Mouse (Mus musculus) intestine, embryonic 15.5 days (tissue): ENCODE measurements around the gene Tepp. TPM values are rescaled to one million over a fixed set of nuclear protein-coding genes. Genes with fewer than 3 reads are reported as not detected.

Source experiments
- ATAC-seq: fragments of 200-750 bp; cut with Nextera tagmentation; 2 replicates; pipeline ENCODE4 v1.8.0; 2017; ENCODE audit warnings: moderate TSS enrichment, moderate library complexity
- H3K27ac ChIP-seq: fragments of 300-500 bp; sonication (generic); 2 replicates; pipeline ENCODE4 v1.5.1; 2015; ENCODE audit warnings: mild to moderate bottlenecking, inconsistent platforms
- H3K27me3 ChIP-seq: fragments of 300-500 bp; sonication (generic); replicated peaks from 2 replicates; pipeline ENCODE4 v1.6.1; 2015; ENCODE audit warnings: inconsistent platforms
- H3K36me3 ChIP-seq: fragments of 300-500 bp; sonication (generic); 2 replicates; pipeline ENCODE4 v1.6.1; 2015; ENCODE audit warnings: inconsistent platforms
- H3K4me1 ChIP-seq: fragments of 300-500 bp; sonication (generic); replicated peaks from 2 replicates; pipeline ENCODE4 v1.6.1; 2015; ENCODE audit warnings: inconsistent platforms
- H3K4me2 ChIP-seq: fragments of 300-500 bp; sonication (generic); replicated peaks from 2 replicates; pipeline ENCODE4 v1.6.1; 2015; ENCODE audit warnings: mild to moderate bottlenecking, inconsistent platforms
- H3K4me3 ChIP-seq: fragments of 300-500 bp; sonication (generic); replicated peaks from 2 replicates; pipeline ENCODE4 v1.5.1; 2015; ENCODE audit warnings: inconsistent platforms
- H3K9ac ChIP-seq: fragments of 300-500 bp; sonication (generic); 2 replicates; pipeline ENCODE4 v1.6.1; 2015; ENCODE audit warnings: inconsistent platforms
- H3K9me3 ChIP-seq: fragments of 300-500 bp; sonication (generic); 2 replicates; pipeline ENCODE4 v1.6.1; 2016; ENCODE audit warnings: inconsistent platforms
- WGBS: fragments of 180-500 bp; shearing (Covaris S2); methylation state at CpG from one replicate; pipeline ENCODE4 v1.1.7; 2015; 5-methylcytosine and 5-hydroxymethylcytosine counted together
- polyA plus RNA-seq: library from polyadenylated mRNA; unstranded; fragments of >200 nt; fragmentation: Nextera tagmentation; extraction: Ambion mirVana; gene quantifications from 2 replicates; pipeline ENCODE4 v1.2.1, GENCODE M21; 2015

Tepp gene
- polyA plus RNA-seq, 1 experiment from 2014 or later: not detected

DNA sequence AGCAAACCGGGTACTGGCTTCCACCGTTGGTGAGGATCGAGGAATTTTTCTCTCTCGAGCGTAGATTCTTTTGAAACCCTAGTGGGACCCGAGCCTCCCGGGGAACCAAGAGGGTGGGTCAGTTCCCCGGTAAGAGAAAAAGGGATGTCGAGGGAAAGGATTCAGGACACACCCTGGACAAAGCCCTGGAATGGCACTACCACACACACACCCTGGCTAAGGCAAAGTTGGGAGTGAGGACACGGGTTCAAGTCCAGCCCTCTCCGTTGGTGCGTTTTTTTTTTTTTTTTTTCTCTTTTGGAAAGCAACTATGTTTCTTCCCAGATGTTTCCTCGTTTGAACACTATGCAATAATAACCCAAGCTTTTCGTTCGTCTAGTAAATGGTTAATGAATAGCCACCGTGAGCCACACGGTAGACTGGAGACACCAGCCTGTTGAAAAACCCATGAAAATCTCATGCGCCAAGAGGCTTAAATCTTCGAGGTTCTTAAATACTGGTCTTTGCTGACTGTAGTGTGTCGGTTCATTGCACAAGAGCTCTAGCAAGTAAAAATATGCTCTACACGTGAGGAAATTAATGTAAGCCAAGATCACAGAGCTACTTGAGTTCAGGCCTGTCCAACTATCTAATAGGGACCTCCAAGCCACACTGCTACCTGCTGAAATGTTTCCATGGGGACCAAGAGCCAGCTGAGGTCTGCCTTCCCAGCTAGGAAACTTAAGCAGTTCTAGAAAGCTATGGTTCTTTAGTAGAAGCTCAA, 22.3 kb downstream of the Tepp start:
- Histone ChIP-seq H3K4me1 (0 out of 2 replicates have a peak, but pooled peaks cover 14% of the 10 kb centered on the region), H3K27me3 (no peaks in the 10 kb centered on the region), H3K4me3 (peak overlapping the region; percentile 82), H3K36me3 (peaks cover 22% of the 10 kb centered on the region), H3K4me2 (peak overlapping the region; percentile 82), H3K27ac (peak overlapping the region; percentile 99), H3K9ac (peak overlapping the region; percentile 94), H3K9me3 (no peaks in the 10 kb centered on the region)
- WGBS: 19% methylated on average over 21 of the region's 21 CpGs
- peak; percentile 31 for ATAC-seq

DNA sequence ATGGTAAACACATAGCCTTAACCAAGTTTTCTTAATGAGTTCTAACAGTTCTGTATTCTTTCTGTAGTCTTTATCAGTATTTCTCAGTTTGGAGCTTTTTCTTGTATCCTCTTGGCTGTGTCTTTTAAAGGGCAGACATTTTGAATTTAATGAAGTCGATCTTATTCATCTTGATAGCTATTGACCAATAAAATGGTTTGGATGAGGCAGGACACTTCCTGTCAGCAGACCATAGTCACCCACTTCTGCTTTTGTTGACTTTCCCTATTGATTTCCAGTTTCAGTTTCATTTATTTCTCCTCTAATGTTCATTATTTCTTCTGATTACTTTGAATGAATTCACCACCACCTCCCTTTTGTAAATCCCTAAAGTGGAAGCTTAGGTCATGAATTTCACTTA, 25.3 kb downstream of the Tepp start:
- H3K27ac ChIP-seq: no peak overlapping the region
- H3K36me3 ChIP-seq: peaks cover 12% of the 10 kb centered on the region; the same call in 1 of the 2 replicates
- H3K4me2 ChIP-seq: no peak overlapping the region
- H3K27me3 ChIP-seq: no peaks in the 10 kb centered on the region
- H3K9ac ChIP-seq: no peak overlapping the region
- H3K4me1 ChIP-seq: 0 out of 2 replicates have a peak, but pooled peaks cover 5% of the 10 kb centered on the region
- no peaks in the 10 kb centered on the region for H3K9me3 ChIP-seq
- ATAC-seq: no peak
- no peak overlapping the region for H3K4me3 ChIP-seq
- 93% methylated on average over 1 of the region's 1 CpGs for WGBS

DNA sequence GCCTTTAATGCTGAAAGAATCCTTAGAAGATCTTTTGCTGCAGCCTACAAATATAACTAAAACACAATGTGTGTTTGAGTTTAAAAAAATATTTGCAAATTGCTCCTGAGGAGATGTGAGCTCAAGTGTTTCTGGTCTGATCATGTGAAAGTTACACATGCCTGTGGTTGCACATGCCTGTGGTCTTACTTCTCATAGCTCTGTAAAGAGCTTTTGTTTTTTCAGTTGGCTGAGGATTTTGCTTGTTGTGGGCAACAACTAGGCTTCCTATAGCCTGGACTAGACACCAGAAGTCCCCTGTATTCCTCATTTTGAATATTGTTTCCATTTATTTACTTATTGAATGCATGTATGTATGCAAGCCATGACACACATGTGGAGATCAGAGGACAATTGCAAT, 26.0 kb downstream of the Tepp start:
- no peak overlapping the region for H3K9ac ChIP-seq

DNA sequence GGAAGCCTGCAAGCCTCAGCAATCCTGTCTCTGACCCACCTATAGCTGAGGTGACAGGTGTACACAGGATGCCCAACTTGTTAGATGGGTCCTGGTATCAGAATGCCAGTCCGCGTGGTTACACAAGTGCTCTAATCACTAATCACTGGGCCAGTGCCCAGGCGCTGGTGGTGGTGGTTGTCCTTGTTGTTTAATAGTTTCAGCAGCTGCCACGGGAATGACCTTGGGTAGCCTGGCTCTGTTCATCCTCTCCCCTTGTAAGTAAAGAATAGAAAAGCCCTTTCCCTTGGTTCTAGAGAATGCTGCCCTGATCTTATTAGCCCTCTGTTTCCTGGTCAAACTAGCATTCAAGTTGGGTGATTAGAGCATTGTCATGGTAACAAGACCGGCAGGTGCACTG, 31.4 kb downstream of the Tepp start:
- Histone ChIP-seq H3K4me3 (no peak overlapping the region), H3K27me3 (no peaks in the 10 kb centered on the region), H3K27ac (no peak overlapping the region), H3K36me3 (peaks cover 23% of the 10 kb centered on the region), H3K9me3 (no peaks in the 10 kb centered on the region), H3K4me2 (no peak overlapping the region), H3K9ac (no peak overlapping the region), H3K4me1 (no peaks in the 10 kb centered on the region)
- 0 out of 2 replicates have a peak, but pooled peaks have one; percentile 21 for ATAC-seq
- 63% methylated on average over 5 of the region's 5 CpGs for WGBS

More for the DNA sequence above, 26.0 kb downstream of the Tepp start:
- Histone ChIP-seq H3K27me3 (no peaks in the 10 kb centered on the region), H3K4me3 (no peak overlapping the region), H3K4me1 (0 out of 2 replicates have a peak, but pooled peaks cover 3% of the 10 kb centered on the region), H3K36me3 (peaks cover 12% of the 10 kb centered on the region; the same call in 1 of the 2 replicates), H3K9me3 (no peaks in the 10 kb centered on the region), H3K27ac (no peak overlapping the region), H3K4me2 (no peak overlapping the region)
- no peak for ATAC-seq

DNA sequence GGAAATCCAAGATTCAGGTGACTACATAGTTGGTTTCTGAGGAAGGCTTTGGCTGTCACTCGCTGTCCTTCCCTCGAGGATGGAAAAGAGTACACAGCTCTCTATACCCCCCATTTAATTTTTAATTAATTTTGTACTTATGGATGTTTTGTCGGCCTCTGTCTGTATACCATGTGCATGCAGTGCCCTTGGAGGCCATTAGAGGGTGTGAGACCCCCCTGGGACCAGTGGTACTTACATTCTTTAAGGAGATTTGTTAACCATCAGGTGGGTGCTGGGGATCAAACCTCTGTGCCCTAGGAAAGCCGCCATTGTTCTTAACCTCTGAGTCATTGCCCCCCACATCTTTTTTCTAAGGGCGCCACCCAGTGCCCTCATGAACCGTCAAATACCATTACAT, 34.3 kb downstream of the Tepp start:
- Histone ChIP-seq H3K4me1 (peaks cover 4% of the 10 kb centered on the region; the same call in 1 of the 2 replicates), H3K9me3 (no peaks in the 10 kb centered on the region), H3K27ac (no peak overlapping the region), H3K4me3 (no peak overlapping the region), H3K27me3 (no peaks in the 10 kb centered on the region), H3K4me2 (no peak overlapping the region), H3K9ac (no peak overlapping the region), H3K36me3 (peaks cover 14% of the 10 kb centered on the region; the same call in 1 of the 2 replicates)
- no peak for ATAC-seq
- 78% methylated on average over 6 of the region's 6 CpGs for WGBS

DNA sequence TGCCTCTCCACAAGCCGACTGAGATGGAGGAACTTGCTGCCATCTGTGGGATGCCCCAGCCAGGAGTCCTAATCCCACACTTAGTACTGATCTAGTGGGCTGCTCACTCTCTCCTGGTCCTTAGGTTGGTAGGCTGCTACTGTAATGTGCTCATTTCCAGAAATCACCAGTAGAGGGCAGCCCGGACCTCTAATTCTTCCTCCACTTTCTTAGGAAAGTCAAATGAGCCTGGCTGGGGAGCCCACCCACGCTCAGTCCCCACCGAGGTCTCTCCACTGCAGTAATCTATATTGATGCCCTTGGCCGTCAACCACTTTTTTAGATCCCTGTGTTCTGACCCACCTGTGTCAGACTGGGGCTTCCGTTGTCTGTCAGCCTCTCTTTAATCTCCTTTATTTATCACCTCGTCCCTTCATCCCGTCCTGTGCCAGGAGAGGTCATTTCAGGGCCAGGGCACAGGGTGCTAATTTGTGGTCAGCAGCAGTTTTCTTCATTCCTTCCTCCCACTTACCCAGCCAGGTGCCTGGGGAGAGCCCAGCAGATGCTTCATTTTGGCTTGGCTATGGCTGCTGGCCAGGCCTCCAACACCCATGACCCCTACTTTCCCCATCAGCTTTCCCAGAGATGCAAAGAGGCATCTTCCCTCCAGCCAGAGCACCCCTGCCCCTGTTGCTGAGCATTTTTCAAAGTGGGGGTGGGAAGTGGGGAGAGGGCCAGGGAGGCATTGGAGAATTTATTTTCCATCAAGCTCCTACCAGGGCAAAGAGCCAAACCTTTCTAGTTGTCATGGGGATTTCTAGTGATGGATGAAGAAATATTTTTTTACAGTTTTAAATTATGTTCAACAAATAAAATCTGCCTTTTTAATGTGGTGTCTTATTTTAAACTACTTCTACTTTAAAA, 36.5 kb downstream of the Tepp start:
- WGBS: 18% methylated on average over 8 of the region's 8 CpGs
- no peaks in the 10 kb centered on the region for H3K27me3 ChIP-seq

DNA sequence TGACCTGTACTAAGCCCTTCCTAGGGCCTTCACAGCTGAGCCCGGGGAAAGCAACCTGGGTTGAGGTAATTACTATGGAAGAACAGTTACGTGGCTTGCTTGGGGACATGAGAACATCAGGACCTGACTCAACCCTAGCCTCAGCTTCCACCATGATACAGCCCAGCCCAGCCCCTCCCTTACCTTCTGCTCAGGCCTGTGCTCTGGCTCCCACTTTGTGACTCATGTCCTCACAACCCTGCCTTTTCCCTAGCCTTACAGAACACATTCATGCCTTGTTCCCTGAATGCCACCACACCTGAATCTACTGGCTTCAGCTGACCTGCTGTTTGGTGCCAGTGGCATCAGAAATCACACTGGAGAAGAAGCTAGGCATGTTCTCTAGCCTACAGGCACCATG, 38.0 kb downstream of the Tepp start:
- Histone ChIP-seq H3K9me3 (no peaks in the 10 kb centered on the region), H3K4me1 (peaks cover 22% of the 10 kb centered on the region), H3K27ac (0 out of 2 replicates have a peak overlapping the region, but pooled peaks have one; percentile 33), H3K36me3 (peaks cover 13% of the 10 kb centered on the region; the same call in 1 of the 2 replicates), H3K9ac (no peak overlapping the region), H3K27me3 (no peaks in the 10 kb centered on the region), H3K4me3 (no peak overlapping the region), H3K4me2 (no peak overlapping the region)
- 88% methylated on average over 2 of the region's 2 CpGs for WGBS
- ATAC-seq: no peak

More for the DNA sequence above, 36.5 kb downstream of the Tepp start:
- H3K9ac ChIP-seq: no peak overlapping the region
- H3K4me1 ChIP-seq: peaks cover 16% of the 10 kb centered on the region
- H3K4me2 ChIP-seq: no peak overlapping the region
- peaks cover 14% of the 10 kb centered on the region; the same call in 1 of the 2 replicates for H3K36me3 ChIP-seq
- H3K4me3 ChIP-seq: no peak overlapping the region
- H3K27ac ChIP-seq: no peak overlapping the region
- no peaks in the 10 kb centered on the region for H3K9me3 ChIP-seq
- no peak; the same call in 1 of the 2 replicates for ATAC-seq

DNA sequence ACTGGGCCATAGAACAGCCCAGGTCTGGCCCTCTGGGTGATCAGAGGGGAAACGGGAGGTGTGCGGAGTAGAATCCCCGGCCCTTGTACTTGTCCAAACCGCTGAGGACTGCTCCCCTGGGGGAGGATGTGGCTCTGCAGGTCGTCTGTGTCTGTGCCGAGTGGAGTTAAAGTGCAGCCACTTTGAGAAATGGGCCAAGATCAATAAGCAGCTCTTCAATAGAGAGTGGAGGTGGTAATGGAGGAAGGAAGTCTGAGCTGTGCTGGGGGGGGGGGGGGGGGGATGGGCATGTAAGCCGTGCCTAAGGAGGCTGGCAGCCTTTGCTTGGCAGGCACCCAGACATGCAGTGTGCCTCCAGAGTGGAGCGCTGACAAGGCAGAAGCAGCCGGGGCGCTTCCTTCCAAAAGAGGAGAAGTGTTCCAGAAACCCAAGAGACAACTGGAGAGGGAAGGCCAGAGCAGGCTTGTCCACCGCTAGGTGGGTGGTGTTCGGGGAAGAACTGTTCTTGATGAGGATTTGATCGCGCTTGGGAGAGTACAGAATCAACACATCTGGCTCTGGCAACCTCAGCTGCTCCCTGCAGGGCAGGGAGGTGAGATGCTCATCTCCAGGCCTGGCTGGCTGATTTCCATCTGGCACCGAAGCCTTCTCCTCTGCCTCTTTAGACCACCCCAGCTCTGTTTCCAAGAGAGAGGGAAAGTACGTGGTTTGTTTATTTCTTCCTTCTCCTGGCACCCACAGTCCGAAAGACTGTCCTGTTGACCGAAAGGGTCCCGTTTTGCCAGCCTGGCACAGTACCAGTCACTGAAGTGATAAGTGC, 38.7 kb downstream of the Tepp start:
- H3K9ac ChIP-seq: no peak overlapping the region
- H3K4me2 ChIP-seq: peak overlapping the region; percentile 14; the same call in 1 of the 2 replicates
- no peaks in the 10 kb centered on the region for H3K9me3 ChIP-seq
- H3K27me3 ChIP-seq: no peaks in the 10 kb centered on the region
- no peak overlapping the region for H3K4me3 ChIP-seq
- H3K36me3 ChIP-seq: peaks cover 7% of the 10 kb centered on the region; the same call in 1 of the 2 replicates
- peak overlapping the region; percentile 36; the same call in 1 of the 2 replicates for H3K27ac ChIP-seq
- WGBS: 53% methylated on average over 19 of the region's 19 CpGs
- peaks cover 28% of the 10 kb centered on the region for H3K4me1 ChIP-seq
- no peak for ATAC-seq

DNA sequence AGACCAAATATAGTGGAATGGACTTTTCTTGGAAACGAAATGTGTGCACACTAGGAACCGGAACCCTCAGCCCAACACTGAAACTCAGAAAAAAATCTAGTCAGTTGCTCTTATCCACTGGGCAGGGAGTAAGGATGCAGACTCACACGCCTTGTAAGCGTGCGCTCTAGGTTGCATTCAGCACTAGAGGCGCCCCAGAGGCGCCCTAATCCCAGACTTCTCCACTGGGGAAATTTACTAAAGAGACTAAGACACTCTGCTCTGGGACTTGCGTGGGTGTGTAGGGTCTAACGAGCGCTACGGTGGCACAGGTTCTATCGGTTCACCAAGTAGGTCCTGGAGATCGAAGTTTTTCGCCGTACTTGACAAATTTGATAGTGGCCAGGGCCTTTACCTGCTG, 41.1 kb downstream of the Tepp start:
- H3K36me3 ChIP-seq: no peaks in the 10 kb centered on the region
- H3K9me3 ChIP-seq: no peaks in the 10 kb centered on the region
- no peaks in the 10 kb centered on the region for H3K27me3 ChIP-seq
- H3K4me3 ChIP-seq: peak overlapping the region; percentile 59
- H3K27ac ChIP-seq: peak overlapping the region; percentile 70; the same call in 1 of the 2 replicates
- peak overlapping the region; percentile 95 for H3K4me2 ChIP-seq
- WGBS: 4% methylated on average over 15 of the region's 15 CpGs
- ATAC-seq: peak; percentile 48
- H3K4me1 ChIP-seq: peaks cover 33% of the 10 kb centered on the region
- peak overlapping the region; percentile 80 for H3K9ac ChIP-seq

DNA sequence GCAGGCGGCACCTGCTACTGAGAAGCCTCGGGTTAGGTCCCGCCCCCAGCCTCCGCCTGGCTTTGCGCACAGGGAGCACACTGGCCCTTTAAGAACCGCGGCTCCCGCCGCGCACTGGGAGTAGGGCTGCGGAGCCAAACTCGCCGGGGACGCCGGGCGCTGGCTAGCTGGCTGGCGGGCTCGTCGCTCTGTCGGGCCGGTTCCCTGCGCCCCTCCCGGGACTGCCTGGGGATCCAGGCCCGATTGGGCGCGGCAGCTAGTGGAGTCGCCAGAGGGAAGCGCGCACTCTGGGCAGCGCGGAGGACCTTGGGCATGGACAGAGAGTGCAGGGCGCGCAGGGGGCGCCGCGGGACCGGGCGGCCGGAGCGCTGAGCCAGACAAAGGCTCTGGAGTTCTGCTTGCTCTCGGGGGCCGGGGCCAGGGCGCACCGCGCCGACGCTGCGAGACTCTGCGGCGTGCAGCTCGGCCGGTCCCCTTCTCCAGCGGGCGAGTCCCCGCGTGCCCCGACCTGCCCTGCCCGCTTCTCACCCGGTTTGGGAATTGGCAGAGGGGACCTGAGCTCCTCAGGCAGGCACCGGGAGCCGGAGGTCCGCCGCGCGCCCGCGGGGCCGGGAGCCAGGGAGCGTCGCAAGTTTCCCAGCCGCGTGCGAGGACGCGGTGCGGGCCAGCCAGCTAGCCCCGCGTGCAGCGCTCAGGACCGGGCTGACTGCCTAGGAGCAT, 41.9 kb downstream of the Tepp start, which contains the start of gene Mmp15:
Mmp15 (plus strand) TSS at position 118 of the 720 bp plus-strand sequence.
- WGBS: under 1% methylated on average over 78 of the region's 80 CpGs
- peak within 1 kb of the TSS; percentile 95 for H3K4me2 ChIP-seq
- peak within 1 kb of the TSS; percentile 59 for H3K4me3 ChIP-seq
- H3K27me3 ChIP-seq: no peaks in the 10 kb centered on the region
- H3K36me3 ChIP-seq: no peaks in the 10 kb centered on the region
- H3K4me1 ChIP-seq: peaks cover 34% of the 10 kb centered on the region
- H3K9ac ChIP-seq: peak within 1 kb of the TSS; percentile 80
- H3K27ac ChIP-seq: peak within 1 kb of the TSS; percentile 70
- peak; percentile 83 for ATAC-seq
- no peaks in the 10 kb centered on the region for H3K9me3 ChIP-seq
